Mouse (Mus musculus): Measurements from ENCODE around the gene Nqo2.

- TF ChIP-seq MAFK (IDR thresholded peaks at IDR 0.05; ENCODE audit: insufficient read depth, low read depth, low read length) (no peak), CHD2 (IDR thresholded peaks at IDR 0.05; ENCODE audit: low read depth, low read length) (no peak)
Measured at GRCm38 (mm10) chr13:33959771-33960170, 4.7 kb upstream of the Nqo2 start.
